Mouse (Mus musculus): ENCODE results near the gene Abl2. TPM values are rescaled to one million over a fixed set of nuclear protein-coding genes. Genes with fewer than 3 reads are reported as not detected.

Gene Abl2
- total RNA-seq, 2 experiments from 2014 or later: 20.1 to 23.7 TPM

DNA sequence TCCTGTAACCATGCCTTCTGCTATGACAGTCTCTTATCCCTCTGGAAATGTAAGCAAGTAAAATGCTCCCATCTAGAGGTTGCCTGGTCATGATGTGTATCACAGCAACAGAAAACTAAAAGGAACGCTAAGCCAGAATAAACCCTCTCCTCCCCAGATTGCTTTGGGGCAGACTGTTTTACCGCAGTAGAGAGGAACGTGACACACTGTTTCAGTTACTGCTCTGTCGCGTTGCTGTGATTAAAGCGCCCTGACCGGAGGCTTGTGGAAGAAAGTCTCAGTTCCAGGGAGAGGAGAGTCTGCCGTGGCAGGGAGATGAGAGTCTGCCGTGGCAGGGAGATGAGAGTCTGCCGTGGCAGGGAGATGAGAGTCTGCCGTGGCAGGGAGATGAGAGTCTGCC, 22.6 kb downstream of the Abl2 start:
- DNase-seq (ENCODE audit: low spot score in 2 of 2): no peak

DNA sequence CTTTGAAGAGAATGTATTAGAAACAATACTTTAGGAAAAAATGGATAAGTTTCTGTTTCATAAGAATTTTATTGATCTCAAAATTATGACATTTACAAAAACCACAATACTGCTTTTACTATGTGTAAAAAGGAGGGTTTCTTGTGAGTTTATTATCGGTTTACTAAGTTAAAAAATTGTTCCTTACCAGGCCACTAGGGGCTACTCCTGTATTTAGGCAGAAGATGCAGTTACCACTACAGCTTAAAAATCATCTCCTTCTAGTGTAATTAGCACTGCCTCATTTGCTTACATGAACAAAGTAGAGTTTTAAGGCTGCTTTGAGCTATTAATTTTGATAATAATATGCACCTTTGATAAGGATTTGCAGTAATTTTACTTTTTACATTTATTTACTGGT, 25.6 kb downstream of the Abl2 start:
- DNase-seq (ENCODE audit: low spot score in 2 of 2): no peak

DNA sequence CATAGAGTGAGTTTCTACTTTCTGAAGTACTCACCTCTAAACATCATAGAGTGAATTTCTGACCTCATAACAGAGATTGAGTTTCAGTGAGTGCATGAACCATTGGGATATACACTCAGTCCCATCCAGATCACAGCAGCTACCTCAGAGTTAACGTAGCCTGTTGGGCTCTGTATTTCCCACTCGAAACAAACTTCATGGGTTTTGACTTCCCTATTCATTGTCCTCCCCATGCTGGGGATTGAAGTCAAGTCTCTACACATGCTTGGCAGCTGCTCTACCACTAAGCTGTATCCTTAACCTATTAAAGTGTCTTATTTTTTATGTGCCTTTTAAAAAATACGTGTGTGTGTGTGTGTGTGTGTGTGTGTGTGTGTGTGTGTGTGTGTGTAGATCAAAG, 26.9 kb downstream of the Abl2 start:
- no peak for DNase-seq (ENCODE audit: low spot score in 2 of 2)

GRCm38 (mm10) chr1:156589811-156590305, 31.3 kb downstream of the Abl2 start:
- no peak for DNase-seq (ENCODE audit: low spot score in 2 of 2)

DNA sequence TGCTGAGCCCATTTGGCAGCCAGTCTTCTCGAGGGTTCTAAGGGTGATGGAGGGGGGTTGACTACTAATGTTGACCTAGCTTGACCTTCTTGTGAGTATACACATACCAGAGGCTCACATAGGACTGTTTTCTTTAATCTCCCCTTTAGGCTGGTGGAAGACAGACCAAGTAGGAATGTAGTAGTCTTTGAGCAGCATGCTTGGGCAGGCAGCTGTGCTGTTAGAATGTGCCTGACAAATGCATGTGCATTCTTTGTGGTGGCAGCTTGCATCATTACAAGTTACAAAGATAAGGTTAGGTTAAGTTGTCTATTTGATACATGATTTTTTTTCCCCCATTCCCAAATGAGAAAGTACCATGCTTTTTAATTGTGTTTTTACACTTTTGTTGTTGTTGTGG, 31.8 kb downstream of the Abl2 start:
- DNase-seq (ENCODE audit: low spot score in 2 of 2): no peak

DNA sequence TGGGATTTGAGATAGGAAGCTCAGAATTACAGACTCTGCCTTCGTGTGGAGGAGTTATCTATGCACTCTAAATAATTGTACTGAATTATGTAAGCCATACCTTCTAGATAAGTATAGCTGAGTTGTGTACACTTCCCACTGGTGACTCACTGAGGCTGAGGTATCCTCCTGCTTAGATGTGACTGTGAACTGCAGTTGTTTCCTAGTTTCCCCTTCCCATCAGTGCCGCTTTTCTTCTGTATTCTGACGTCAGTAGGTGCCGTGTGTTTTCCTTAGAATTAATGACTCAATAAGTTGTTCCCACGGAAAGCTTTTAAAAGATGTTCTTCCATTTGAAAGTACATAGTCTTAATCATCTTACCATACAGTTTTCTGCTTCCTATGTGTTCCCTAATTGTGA, 34.7 kb downstream of the Abl2 start:
- no peak for DNase-seq (ENCODE audit: low spot score in 2 of 2)

GRCm38 (mm10) chr1:156597089-156597488, 38.5 kb downstream of the Abl2 start:
- no peak for DNase-seq (ENCODE audit: low spot score in 2 of 2)

DNA sequence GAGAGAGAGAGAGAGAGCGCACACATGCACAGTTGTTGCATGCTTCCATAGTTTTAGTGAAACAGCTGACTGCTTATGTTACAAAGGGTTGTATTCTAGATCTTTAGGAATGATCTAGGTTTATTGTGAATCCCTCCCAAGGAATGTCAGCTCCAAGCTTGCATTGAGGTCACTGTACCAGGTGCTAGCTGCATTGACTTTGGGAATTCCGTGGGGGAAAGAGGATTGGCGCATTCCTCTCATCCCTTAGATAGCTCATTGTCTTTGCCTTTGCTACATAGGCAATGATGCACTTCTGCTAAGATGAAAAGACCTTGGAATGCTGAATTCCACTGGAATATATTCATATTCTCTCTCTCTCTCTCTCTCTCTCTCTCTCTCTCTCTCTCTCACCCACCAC, 44.0 kb downstream of the Abl2 start:
- no peak for DNase-seq (ENCODE audit: low spot score in 2 of 2)

DNA sequence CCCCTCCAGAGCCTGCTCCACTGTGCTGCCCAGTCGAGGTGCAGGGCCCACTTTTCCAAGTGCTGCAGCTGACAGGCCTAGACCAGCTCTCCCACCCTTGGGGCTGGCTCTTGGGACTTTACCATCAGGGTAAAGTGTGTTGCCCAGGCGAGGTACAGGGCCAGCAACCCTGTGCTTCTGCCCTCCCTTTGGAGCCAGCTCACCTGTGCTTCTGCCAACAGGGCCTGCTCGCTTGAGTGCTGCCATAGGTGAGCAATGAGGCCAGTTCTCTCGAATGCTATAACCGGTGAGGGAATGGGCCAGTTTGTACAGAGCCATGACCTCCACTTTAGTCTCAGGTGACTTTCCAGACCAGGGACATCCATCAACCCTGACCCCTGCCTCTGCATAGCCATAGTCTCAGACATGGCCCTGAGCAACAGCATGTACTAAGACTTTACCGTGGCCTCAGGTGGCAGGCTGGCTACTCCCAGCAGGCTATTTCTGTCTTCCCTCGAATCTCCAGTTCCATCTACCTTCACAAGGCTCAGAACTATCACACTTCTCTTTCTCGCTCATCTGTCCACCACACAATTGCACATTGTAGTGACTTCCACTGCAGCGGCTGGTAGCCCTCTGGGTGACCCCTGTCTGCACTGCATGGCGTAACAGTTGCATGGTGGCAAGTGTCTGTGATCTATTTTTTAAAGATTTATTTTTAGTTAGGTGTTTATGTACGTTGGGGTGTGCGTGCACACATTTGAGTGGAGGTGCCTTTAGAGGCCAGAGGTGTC, 46.7 kb downstream of the Abl2 start:
- DNase-seq (ENCODE audit: low spot score in 2 of 2): no peak

GRCm38 (mm10) chr1:156605940-156606339, 47.4 kb downstream of the Abl2 start:
- no peak for DNase-seq (ENCODE audit: low spot score in 2 of 2)

DNA sequence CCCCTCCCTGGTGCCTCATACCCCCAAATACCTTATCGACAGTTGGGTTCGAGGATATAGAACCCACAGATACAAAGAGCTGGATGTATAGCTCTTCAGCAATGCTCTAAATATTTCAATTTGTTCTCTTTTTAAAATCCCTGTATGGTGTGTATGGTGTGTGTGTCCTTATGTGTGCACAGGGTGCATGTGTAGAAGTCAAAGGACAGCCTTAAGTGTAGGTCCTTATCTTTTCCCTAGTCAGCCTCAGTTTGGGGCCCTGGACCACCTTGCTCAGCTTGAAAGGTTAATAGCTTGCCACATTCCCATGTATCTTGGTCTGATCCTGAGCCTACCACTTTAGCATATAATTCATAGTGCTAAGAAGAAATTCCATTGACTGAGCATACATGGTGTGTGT, 49.9 kb downstream of the Abl2 start:
- DNase-seq (ENCODE audit: low spot score in 2 of 2): no peak

DNA sequence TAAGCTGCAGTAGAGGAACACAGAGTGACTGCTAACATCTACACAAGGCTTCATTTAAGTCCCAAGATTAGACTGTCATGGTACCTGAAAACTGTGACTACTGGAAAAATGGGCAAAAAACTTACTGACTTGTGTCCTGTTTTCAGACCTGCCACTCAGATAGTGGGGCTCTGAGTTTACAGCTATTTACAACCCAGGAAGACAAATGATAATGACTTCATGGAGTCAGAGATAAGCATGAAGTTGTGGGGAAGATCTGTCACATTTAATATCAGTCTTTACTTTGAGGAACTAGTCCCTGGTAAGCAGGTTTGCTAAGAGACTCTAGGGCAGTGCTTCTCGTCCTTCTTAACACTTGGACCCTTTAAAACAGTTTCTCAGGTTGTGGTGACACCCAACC, 51.7 kb downstream of the Abl2 start:
- DNase-seq (ENCODE audit: low spot score in 2 of 2): no peak

DNA sequence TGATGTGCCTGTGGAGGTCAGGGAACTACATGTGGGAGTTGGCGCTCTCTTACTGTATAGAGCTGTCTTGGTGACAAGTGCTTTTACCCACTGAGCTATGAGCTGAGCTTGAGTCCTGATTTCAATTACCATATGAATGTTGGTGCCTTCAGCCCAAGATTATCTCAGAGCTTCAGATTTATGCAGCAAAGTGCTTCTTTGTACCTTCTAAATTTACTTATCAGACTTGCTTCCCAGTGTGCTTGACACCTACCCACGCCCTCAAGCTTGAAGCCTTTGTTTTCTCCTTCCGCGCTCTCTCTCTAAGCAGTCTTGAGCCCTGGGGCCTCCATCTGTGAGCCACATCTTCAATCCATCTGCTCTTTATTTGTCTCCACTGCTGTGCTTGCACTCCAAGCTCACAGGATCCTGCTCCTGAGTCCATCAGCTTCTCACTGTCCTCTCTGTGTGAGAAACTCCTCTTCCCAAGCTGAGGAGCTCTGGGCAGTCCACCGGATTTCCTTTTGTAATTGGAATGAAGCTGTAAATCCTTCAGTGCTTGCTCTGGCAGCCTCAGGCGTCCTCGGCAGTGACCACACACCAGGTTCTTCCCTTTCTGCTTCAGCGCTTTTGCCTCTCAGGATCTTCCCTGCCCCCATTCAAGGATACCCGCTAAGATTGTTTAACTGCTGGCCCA, 55.4 kb downstream of the Abl2 start:
- DNase-seq (ENCODE audit: low spot score in 2 of 2): no peak

GRCm38 (mm10) chr1:156614710-156615109, 56.1 kb downstream of the Abl2 start:
- DNase-seq (ENCODE audit: low spot score in 2 of 2): no peak

GRCm38 (mm10) chr1:156615381-156616133, 57.0 kb downstream of the Abl2 start:
- DNase-seq (ENCODE audit: low spot score in 2 of 2): peak; percentile 66 to 68

DNA sequence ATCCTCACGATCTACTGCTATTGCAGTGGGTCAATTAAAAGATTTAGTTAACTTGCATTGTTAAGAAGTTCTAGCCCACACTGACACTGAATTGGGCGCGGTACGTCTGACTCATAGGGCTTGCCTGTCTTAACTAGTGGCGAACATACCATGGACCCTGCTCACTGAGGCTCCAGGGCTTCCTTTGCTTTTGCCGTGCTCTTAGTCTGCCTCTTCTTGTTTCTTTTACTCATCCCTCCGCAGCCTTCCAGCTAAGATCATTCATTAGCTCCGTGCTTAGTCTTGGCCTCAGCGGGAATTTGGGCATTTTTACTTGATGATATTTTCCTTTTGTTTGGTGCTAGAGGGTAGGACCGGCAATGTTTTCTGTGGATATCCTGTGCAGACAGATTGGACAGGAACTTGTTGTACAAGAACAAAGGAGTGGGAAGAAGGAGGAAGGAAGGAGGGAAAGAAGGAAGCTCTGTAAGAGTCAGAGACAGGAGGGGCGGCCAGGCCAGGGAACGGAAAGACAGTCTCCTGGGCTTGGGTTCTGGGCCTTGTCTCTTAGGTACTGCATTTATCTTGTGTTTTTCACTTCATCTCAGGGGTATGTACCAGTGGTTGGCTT, 58.5 kb downstream of the Abl2 start:
- DNase-seq (ENCODE audit: low spot score in 2 of 2): no peak

DNA sequence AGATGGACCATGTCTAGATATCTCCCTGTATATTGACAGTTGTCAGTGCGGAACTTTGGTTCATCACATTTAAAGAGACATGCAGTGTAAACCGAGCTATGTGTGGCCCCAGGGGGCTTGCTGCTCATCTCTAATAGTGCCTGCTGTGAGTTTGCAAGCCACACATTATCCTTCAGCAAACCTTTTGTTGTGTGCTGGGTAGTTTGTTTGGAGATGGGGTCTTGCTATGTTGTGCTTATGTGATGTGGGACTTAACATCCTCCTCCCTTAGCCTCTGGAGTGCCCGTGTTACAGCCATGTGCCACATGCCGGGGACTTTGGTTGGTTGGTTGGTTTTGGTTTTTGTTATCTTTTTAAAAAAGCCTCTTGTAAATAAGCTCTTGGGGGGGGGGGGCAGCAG, 59.2 kb downstream of the Abl2 start:
- no peak for DNase-seq (ENCODE audit: low spot score in 2 of 2)

DNA sequence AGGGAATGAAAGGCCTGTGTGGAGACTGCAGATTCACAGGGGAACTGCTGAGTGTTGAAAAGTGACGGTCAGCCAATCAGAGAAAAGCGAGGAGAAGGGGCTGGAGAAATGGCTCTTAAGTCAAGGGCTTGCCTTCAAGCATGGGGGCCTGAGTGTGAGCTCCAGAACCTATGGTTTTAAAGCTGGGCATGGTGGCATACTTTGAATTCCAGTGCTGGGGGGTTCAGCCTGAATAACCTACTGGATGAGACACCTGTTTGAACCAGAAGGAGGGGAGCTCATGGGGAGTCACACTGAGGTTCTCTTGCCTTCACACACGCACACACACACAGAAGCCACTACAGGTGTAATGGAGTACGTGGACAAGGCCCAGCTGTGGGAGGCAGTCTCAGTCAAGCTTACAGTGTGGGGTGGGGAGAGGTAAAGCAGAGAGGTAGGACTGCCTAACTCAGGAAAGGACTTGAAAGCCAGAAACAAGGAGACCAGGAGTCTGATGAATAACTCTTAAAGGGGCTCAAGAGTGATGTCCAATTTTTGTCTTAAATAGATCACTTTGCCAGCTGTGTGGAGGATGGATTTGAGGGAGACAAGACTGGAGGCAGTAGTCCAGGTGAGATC, 61.8 kb downstream of the Abl2 start:
- no peak for DNase-seq (ENCODE audit: low spot score in 2 of 2)

DNA sequence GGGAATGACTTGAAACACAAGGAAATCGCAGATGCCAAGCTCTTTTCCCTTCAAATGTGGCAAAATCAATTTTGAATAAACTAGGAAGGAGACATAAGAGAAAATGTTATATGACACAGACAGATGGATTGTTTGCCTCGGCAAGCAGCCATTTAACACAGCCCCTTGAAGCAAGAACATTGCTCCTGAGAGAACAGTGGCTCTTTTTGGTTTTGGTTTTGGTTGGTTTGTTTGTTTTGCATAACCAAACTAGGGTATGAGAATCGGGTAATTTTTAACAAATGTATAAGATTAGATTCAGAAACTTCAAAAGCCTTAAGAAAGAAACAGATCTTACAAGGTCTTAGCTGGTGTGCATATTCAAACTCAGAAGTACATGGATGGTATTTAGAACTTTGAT, 62.4 kb downstream of the Abl2 start:
- DNase-seq (ENCODE audit: low spot score in 2 of 2): no peak

DNA sequence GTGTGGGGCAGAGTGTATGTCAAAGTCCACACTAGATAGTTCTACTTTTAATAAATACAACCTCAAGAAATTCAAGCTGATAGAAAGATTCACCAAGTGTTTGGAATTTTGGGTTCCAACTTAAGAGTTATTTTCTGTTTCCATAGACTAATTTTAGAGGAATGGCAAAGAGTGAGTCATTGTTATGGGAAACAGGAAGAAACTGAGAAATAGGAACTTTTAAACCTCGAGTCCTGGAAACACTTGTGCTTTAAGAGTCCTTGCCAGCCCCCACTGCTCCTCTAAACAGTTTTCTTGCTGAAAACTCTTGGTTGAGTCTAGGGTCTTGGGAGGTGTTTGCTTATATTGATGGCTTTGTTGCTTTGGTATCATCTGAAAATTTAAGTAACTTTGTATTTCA, 65.6 kb downstream of the Abl2 start:
- no peak for DNase-seq (ENCODE audit: low spot score in 2 of 2)

- DNase-seq (ENCODE audit: low spot score in 2 of 2): no peak
These were observed 68.1 kb downstream of the Abl2 start for GRCm38 (mm10) chr1:156626729-156627128.

All from adrenal gland, adult 18-20 months (tissue).